Mouse (Mus musculus): ENCODE measurements around the gene Krtdap.
"Not testable (repeated sequence)": the region's sequence is repeated elsewhere in the genome, so short reads cannot be mapped to it uniquely, and the experiment has no call there.

Krtdap gene

GRCm38 (mm10) chr7:30787377-30788022 lies at the start of gene Krtdap:
TSS of gene Krtdap (plus strand) at chr7:30787896.
- no peak for DNase-seq (ENCODE audit: low read depth, low spot score)

GRCm38 (mm10) chr7:30742570-30742969 lies 45.1 kb upstream of the Krtdap start:
- DNase-seq (ENCODE audit: low read depth, low spot score) = not testable (repeated sequence)

- not testable (repeated sequence) for DNase-seq (ENCODE audit: low read depth, low spot score)
Observed at GRCm38 (mm10) chr7:30743617-30744016, 44.1 kb upstream of the Krtdap start, which contains the start of gene Gapdhs. TSS of gene Gapdhs (minus strand) at chr7:30743681.

- no peak for DNase-seq (ENCODE audit: low read depth, low spot score)
Observed at GRCm38 (mm10) chr7:30744022-30744598, 43.6 kb upstream of the Krtdap start.

GRCm38 (mm10) chr7:30747525-30748204 lies 40.0 kb upstream of the Krtdap start:
- DNase-seq (ENCODE audit: low read depth, low spot score) = no peak

- no peak for DNase-seq (ENCODE audit: low read depth, low spot score)
Observed at GRCm38 (mm10) chr7:30749824-30750606, 37.7 kb upstream of the Krtdap start.

GRCm38 (mm10) chr7:30751086-30751669 lies 36.5 kb upstream of the Krtdap start, which contains the start of gene Sbsn:
TSS of gene Sbsn (plus strand) at chr7:30751471.
- DNase-seq (ENCODE audit: low read depth, low spot score) = no peak

- DNase-seq (ENCODE audit: low read depth, low spot score) = no peak
Observed at GRCm38 (mm10) chr7:30757001-30757400, 30.7 kb upstream of the Krtdap start.

- no peak for DNase-seq (ENCODE audit: low read depth, low spot score)
Observed at GRCm38 (mm10) chr7:30758853-30759252, 28.8 kb upstream of the Krtdap start.

GRCm38 (mm10) chr7:30761769-30762352 lies 25.8 kb upstream of the Krtdap start:
- DNase-seq (ENCODE audit: low read depth, low spot score) = no peak

- DNase-seq (ENCODE audit: low read depth, low spot score) = no peak
Observed at GRCm38 (mm10) chr7:30763456-30763855, 24.2 kb upstream of the Krtdap start, which contains the start of gene Dmkn. TSS of gene Dmkn (plus strand) at chr7:30763756.

- DNase-seq (ENCODE audit: low read depth, low spot score) = no peak
Observed at GRCm38 (mm10) chr7:30765173-30765572, 22.5 kb upstream of the Krtdap start.

GRCm38 (mm10) chr7:30766408-30766807 lies 21.3 kb upstream of the Krtdap start:
- DNase-seq (ENCODE audit: low read depth, low spot score) = no peak

GRCm38 (mm10) chr7:30769236-30769635 lies 18.5 kb upstream of the Krtdap start:
- DNase-seq (ENCODE audit: low read depth, low spot score) = no peak

- no peak for DNase-seq (ENCODE audit: low read depth, low spot score)
Observed at GRCm38 (mm10) chr7:30776104-30776503, 11.6 kb upstream of the Krtdap start.

- DNase-seq (ENCODE audit: low read depth, low spot score) = no peak
Observed at GRCm38 (mm10) chr7:30777081-30777579, 10.6 kb upstream of the Krtdap start.

- DNase-seq (ENCODE audit: low read depth, low spot score) = no peak
Observed at GRCm38 (mm10) chr7:30777911-30778310, 9.8 kb upstream of the Krtdap start.

- peak; percentile 42 for DNase-seq (ENCODE audit: low read depth, low spot score)
Observed at GRCm38 (mm10) chr7:30781792-30782191, 5.9 kb upstream of the Krtdap start.

- no peak for DNase-seq (ENCODE audit: low read depth, low spot score)
Observed at GRCm38 (mm10) chr7:30782658-30783057, 5.0 kb upstream of the Krtdap start.

GRCm38 (mm10) chr7:30785154-30785553 lies 2.5 kb upstream of the Krtdap start:
- DNase-seq (ENCODE audit: low read depth, low spot score) = no peak

Measured in CD4-positive helper T cell, adult 2 months (primary cell).